Mouse (Mus musculus) thymus, postnatal 4 days (tissue): ENCODE measurements at regions not wholly inside any gene's neighbourhood (a gene's known extent, or its start where the extent isn't known, plus 50 kb on each side); places are given as distances from the start of the nearest gene placed in this dataset.
"Not testable (repeated sequence)": the region's sequence is repeated elsewhere in the genome, so short reads cannot be mapped to it uniquely, and the experiment has no call there.

Source experiments
- DNase-seq: peaks from one replicate; pipeline ENCODE4 v3.0.0; 2021

DNA sequence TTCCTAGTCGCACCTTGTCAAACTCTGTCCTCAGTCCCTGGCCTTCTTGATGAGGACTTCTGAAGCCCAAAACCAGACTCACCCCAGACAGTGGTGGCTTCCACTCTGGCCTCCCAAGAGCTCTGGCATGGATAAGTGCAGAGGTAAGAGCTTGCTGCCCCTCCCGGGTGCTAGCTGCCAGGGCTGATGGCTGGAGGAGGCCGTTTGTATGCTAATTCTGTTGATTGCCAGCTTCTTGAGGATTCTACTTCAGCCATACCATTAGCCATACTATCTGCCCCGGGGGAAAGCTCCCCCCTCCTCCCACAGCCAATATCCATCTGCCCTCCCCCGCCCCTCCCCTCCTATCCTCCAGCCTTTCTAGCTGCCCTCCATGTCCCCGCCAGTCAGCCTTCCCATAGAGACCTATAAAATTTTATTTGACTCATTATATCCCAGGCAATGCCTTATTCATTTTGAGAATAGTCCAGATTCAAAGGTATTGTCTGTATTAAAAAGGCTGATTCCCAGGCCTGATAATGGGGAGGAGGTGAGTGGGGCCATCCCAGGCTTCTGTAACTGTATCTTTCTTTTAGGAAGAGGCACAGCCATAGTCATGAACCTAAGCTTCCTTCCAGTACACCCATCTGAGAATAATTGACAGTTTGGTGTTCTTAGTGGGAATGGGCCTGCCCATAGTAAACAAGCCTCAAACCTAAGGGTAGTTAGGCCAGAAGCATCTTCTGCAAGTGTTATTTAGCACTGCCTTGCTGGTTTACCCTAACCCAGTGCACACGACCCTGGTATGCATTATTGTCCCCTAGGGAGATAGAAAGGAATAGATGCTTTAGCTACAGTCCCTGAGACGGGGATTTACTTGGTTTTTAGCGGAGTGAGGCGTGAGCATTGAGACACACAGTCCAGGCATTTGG, 239.2 kb upstream of the 1700012A03Rik start:
- DNase-seq: no peak

DNA sequence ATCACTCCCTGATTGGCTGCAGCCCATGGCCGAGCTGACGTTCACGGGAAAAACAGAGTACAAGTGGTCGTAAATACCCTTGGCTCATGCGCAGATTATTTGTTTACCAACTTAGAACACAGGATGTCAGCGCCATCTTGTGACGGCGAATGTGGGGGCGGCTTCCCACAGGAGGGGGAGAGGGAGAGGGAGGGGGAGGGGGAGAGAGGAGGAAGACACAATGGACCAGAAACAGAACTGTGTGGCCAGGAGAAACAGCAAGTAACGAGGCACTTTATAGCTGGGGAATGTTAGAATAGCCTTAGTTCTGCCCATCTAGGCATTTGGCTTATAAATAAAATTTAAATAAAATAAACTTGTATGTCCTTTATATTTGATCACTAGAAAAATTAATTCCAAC, 240.7 kb upstream of the Podxl start:
- peak; percentile 22 for DNase-seq

DNA sequence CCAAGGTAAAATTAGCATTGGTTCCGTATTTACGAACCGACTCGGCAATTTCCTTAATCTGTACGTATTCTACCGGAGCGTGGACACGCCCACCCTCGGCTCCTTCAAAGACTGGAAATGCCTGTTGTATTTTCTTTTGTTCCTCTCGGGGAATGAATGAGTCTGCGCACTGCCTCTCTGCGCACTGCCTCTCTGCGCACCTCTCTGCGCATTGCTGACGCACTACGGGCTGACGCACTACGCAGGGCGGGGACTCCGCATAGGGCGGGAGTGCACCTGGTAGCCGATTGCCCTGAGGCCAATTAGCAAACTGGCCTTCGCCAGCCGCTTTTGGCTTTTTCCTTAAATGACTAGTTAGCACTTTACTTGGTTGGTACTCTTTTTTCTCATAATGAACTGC, 239.4 kb upstream of the Podxl start:
- DNase-seq: not testable (repeated sequence)

DNA sequence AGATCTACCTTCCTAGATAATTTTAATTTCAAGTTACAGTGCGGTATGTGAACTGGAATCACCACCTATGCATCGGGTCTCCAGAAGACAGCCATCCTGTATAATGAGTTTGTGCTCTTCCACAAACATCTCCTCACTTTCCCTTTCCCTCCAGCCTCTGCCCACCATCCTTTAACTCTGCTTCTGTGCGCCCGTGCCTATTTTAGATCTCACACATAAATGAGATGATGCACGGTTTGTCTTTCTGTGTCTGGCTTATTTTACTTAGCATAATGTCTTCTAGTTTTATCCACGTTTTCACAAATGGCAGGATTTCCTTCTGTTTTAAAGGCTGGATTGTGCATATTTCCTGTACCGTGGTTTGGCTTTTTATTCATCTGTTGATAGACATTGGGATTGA, 227.8 kb upstream of the Podxl start:
- no peak for DNase-seq

DNA sequence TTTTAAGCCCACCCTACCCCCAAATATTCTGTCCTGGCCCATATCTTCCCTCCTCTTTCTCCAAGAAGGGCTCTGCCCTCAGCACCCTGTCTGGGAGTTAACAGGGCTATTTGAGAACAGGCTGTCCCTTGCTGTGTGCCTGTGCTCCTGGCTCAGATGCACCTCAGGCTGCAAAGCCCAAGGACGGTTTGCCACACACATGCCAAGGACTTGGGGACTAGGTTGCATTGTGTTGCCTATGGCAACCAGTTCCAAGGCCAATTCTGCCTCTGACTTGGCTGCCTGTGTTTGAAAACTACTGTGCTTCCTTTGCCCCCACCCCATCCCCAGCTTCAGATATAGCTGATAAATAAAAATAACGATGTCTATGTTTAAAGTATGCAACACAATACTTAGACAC, 227.1 kb upstream of the Podxl start:
- no peak for DNase-seq

DNA sequence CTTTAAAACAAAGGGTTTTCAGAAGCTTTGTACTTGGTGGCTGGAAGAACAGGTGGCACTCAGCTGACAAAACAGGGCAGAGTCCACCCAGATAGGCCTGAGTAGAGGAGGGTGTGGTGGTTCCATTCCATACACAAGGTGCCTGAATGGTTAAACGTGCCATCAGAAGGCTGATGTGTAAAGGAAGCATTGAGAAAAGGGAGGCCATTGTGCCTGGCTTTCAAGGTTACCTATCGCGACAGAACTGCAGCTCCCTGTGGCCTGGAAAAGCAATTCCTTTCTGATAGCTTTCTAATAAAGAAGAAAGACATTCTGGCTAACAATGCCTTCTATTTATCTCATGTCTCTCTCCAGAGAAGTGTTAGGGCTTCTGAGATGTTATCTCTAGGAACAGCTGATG, 213.1 kb upstream of the Podxl start:
- no peak for DNase-seq

DNA sequence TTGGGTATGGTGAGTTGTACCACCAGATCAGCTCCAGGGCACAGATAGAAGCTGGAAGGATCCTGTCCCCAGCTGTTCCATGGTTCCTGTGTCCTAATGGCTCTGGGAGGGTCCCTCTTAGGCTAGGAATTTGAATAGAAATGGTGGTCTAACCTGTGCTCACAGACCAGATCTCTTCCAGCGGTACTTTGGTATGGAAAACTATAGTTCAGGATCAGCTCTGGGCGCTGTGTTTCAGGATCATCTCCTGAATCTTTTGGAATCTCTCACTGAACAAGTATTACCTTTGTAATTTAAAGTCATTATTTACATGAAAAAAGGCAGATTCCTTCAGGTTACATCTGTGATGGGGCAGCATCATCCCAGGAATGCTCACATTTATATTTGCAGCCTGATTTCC, 208.1 kb upstream of the Podxl start:
- DNase-seq: no peak

DNA sequence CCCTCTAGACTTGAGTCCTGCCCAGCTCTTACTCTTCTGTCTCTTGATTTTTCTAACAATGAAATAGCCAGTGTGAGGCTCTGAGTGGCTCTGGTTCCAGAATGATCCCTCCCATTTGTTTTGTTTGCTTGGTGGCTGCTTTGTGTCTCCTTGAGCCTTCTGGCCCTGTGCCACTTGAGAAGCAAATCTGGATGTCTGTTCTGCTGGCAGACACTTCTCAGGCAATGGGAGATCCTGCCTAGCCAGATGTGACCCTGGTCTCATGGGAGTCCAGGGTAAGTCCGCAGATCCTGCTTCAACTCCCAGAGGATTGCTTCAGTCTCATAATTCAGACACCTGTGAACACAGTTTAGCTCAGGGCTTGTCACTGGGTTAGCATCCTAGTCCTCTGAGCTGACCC, 181.8 kb upstream of the Podxl start:
- DNase-seq: no peak

DNA sequence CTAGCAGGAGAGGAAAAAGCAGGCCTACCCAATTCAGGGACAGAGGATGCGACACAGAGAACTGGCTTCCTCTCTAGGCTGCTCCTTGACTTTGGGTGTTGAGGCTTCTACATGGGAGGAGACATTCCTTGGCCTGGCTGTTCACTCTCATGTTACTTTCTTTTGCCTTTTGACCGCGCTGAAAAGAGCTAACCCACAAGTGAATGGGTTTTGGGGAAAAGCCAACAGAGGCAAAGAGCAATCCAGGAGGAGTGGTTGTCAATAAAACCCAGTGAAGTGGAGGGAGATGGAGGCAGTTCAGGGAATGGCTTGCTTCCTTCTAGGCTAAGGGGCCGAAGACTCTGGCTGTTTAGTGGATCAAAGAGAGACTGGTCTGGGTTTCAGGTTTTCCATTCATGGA, 167.6 kb upstream of the Podxl start:
- DNase-seq: no peak

DNA sequence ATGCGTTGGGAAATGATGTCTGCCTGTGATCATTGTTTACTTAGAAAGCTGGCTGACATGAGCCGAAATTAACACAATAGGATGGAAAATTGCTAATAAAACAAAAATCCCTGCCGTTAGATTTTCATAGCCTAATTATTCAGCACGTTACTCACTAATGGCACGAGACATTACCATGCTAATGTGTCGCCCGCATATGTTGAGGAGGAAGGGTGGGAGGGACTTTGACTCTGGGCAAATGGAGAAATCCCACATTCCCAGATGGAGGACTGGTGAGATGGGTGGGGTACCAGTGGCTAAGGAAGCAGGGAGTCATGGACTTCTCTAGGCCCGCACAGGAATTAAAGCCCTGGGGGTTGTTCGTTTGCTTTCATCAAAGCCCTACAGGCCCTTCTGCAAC, 155.8 kb upstream of the Podxl start:
- DNase-seq: no peak

DNA sequence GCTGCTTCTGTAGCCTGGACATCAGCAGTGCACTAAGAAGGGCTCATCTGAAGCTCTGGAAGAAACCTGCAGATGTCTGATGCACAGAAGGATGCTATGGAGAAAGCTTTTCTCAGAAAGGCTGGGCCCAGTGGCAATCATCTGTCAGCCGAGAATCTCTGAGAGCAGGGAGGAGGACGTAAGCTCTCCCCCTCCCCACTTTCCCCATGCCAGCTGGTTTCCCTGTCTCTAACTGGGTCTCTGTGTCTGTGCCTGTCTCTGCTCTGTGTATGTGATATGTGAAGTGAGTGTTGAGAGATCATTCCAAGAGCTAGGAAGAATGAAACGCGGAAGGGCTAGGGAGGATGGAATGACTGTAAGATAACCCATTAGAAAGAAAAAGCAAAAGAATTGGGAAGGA, 155.1 kb upstream of the Podxl start:
- no peak for DNase-seq

DNA sequence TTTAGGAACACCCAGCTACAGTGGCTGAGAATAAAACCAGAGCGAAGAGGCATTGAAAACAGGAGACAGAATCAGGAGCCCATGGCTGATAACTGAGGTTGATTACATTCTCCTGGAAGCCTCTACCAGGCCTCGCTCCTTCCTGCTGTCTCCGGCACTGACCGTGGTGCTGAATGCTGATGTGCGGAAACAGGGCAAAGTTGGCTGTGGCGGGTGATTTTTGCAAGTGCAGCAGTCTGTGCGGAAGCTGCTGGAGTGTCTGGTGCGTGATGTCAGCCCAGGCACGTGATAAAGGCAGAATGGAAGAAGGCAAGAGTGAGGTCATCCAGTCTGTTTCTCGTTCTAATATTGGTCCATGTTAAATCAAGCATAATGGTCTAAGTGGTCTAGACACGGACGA, 153.8 kb upstream of the Podxl start:
- peak; percentile 51 for DNase-seq

DNA sequence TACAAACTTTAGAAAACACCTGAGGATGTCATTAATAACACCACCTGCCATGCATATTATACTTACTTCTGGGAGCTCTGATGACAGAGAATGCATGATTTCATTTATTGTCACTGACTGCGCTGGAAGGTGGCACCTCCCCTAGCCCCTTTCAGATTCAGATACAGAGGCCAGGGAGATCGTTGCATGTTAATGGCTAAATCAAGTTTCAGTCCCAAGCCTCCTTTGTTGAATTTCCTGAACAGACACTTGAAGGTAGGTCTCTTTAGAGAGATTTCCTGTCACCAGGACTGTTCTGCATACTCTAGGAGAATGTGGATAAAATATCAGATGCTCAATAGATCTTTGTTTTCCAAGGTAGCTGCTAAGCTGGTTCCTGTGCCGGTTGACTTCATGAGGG, 143.5 kb upstream of the Podxl start:
- DNase-seq: no peak

DNA sequence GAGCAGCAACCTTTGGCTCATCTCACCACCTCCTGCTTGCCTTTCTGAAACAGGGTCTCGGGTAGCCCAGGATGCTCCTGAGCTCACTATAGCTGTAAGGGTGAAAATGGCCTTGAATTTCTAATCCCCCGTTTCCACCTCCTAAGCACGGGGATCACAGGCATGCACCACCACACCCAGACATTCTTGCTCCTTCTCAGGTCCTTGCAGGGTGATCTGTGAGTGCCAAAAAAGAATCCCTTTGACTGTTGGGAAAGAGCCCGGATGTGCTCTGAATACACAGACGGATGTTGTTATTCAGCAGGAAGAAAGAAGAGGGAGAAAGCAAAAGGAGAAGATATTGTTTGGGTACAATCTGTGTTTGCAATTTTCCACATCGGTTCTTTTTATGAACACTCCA, 140.4 kb upstream of the Podxl start:
- no peak for DNase-seq

DNA sequence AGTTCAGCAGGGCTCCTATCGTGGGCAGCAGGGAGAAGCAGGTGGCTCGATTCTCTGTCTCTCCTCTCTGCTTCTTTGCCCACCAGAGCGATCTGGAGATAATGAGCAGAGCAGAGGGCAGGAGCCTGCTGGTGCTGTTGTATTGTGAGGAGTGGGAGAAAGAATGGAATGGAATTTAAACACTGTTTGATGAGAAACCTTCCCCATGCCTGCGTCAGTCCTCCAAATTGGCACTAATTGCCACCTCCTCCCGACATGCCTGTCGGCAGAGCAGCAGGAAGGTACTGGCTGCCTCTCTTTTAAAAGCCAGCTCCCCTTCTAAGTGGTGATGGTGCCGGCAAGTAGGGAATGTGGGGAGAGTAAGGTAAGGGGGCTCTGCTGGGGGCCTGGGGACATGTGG, 139.2 kb upstream of the Podxl start:
- no peak for DNase-seq

DNA sequence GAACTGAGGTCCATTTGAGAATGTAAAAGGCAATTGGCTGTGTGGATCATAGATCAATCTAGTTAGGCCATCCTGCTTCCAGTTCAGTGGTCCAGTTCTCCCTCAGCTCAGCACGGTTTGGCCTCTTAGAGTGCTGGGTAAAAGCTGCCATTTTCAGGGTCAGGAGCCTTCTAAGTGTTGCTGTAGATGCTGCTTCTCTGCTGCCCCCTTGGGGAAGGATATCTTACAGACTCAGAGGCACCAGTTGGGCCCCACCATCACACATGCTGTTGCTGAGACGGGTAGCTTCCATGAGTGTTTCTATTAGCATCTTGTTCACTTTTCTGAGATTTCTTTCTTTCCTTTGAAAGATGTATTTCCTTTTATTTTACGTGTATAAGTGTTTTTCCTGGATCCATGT, 132.1 kb upstream of the Podxl start:
- peak; percentile 13 for DNase-seq

DNA sequence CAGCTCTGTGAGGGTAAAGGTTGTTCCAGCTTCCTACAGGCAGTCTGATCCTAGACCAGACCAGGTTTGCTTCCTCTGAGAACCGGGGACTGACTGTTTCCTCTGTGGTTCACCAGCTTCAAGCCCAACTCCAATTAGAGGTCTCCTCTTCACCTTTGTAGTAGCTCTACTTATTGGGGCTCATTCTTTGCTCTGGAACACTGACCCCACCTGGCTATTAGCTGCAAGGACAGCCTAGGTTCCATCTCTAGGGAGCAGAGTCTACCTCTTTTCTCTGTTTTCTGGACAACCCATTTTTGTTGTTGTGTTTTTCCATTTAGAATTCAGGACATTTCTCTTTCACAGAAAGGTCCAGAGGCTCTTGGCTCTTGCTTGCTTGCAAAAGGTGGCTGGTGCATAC, 129.3 kb upstream of the Podxl start:
- DNase-seq: no peak

DNA sequence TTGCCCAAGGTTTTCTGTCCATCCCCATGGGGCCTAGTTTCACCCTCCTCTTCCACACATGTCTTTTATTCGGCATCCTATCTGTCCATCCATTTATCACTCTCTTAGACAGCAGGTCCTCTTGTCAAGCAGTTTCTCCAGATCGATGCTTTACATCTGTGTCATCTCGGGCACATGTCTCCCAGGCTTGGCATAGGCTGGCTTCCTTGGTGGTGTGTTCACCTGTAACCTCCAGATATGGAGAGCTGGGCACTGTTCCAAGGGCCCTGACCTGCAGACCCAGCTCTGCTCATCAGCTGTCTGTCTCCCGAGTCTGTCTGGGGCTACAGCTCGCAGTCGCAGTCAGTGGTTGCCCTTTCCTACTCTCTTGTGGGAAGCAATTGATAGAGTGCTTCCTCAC, 128.2 kb upstream of the Podxl start:
- no peak for DNase-seq

DNA sequence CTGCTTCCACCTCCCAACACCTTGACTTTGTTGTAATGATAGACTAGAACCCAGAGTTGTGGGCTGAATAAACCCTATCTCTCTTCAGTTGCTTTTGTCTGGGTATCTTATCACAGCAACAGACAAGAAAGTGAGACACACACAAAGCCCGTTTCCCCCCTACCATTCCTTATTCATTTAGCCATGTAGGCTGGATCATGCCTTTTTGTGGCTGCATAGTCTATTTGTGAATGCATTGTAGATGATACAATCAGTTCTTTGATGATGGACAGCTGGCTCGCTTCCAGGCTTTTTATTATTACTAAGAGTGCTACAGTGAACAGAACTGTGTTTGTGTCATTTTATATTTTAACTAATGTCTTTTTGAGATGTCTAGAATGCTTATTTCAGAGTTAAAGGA, 116.3 kb upstream of the Podxl start:
- DNase-seq: no peak

DNA sequence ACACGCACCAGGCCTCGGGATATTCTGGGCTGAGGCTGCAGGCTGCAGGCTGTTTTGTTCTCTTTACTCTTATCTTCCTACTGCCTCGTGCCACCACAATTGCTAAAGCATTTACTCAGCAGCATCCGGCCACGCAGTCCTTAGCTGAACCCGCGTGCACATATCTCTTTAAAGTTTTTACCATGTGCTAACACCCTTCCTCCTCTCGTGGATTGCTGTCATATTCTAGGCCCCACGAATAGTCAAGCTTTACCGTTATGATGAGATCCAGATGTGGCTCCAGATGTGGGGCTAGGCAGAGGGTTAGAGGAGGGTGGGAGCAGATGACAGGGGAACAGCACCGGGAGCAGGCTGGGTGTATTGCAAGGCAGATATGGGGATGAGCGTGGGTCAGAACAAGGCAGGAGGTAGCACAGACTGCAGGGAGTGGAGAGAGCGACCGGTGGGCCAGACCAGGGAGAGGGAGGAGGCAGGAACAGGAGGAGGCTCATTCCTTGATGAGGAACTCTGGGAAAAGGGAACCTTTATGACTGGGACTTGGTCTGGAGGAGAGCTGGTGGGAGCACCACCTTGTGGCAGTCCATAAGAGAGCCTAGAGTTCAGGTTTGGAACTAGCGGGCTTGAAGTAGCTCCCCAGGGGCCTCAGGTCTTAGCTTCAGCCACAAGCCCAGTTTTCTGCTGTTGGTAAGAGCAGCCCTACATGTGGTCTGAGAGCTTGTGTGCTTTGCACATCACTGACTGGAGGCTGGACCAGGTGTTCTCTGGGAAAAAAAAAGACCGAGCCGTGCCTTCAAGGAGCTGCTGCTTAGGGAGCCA, 102.1 kb upstream of the Podxl start:
- no peak for DNase-seq

DNA sequence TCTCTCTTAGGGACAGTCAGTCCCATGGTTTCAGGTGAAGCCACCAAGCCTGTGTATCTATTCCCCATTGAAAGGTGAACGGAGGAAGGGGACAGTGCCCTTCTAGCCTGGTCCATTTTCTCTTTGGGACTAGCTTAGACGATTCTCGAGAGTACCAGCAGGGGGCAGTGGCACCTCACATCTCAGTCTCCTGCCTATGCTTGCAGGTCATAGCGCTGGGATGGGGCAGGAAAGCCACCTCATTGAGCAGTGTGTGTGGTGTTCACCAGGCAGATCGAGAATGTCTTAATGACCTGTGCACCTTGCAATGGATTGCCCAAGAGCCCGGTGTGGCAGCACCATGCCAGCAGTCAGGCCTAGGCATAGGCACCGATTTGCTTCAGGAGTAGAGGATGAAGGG, 100.7 kb upstream of the Podxl start:
- peak; percentile 78 for DNase-seq

DNA sequence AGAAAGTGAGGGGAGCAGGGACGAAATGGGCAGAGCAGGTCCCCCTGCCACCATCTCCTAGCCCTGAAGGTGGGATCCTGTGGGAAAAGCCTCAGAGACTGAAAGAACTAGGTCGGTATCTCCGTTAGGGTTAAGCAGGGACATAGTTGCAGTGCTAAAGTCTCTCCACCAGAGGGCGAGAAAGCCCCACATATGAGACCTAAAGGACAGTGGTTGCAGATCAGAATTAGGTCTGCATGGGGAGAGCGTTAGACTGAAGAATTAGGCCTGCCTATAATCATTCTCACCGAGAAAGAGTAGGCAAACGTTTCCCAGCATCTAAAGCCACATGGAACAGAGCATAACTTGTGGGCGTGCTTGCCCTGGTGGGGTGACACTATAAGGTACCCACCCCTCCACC, 97.0 kb upstream of the Podxl start:
- peak; percentile 64 for DNase-seq

DNA sequence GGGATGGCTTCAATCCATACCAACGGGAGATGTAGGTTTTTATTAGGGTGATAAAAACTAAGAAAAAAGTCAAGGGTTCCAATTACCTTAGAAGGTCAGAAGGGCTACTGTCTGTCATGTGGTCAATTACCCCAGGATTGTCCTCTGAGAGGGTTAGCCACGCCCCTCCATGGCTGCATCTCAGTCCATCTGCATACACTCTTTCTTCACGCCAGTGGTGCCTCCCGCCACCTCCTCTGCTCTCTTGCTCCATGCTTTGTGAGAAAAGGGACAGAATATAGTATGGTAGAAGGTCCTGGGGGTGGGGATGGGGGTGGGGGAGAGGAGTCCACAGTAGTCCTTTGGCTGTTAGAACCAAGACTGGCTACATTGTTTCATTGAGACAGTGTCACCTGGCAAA, 96.1 kb upstream of the Podxl start:
- no peak for DNase-seq

DNA sequence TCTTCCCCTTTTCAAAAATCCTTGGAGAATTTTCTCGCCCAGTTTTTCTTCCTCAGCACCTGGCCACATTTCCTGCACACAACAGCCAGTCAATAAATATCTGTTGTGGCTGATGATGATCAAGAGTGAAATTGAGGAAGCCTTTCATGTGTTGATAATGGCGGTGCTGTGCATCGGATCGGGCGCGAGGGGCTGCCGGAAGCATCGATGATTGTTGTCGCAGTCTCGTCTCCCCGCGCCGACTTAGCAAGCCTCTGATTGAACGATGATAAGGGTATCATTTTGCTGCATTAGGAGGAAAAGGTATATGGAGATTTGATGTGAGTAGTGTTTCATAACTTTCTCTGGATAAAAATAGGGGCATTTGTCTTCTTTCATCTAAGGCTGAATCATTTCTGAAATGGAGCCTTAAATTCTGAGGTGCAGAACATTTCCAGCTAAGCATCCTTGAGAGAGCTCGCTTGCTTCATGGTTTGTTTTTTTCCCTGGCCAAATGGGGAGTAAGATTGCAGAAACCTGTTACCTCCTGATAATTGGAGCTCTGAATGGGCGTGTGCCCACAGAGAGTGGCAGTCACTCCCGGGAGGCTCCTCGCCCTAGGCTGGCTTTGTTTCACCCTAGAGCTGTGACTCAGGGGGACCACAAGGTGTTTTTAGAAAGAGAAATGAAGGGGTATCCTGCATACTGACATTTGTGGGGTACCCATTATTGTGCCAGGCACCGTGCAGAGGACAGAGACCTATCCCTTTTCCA, 94.8 kb upstream of the Podxl start:
- no peak for DNase-seq
